Mouse (Mus musculus): ENCODE results near the gene A630076J17Rik.

GRCm38 (mm10) chr3:107207625-107208253 is 22.7 kb upstream of the A630076J17Rik start:
- TF ChIP-seq CTCF (IDR thresholded peaks at IDR 0.05; ENCODE audit: low read depth) (no peak), EP300 (IDR thresholded peaks at IDR 0.05; ENCODE audit: low read depth) (no peak)
